Mouse (Mus musculus): Measurements from ENCODE around the gene Rtkn2. TPM values are rescaled to one million over a fixed set of nuclear protein-coding genes. Genes with fewer than 3 reads are reported as not detected.

The Rtkn2 gene
- polyA plus RNA-seq, 1 experiment = not detected

- TF ChIP-seq GATA1 (IDR thresholded peaks at IDR 0.05; ENCODE audit: low read length) = no peak
Measured at GRCm38 (mm10) chr10:67971166-67971796, 8.1 kb upstream of the Rtkn2 start.

- no peak for TF ChIP-seq GATA1 (IDR thresholded peaks at IDR 0.05; ENCODE audit: low read length)
Measured at GRCm38 (mm10) chr10:67977271-67977670, 2.1 kb upstream of the Rtkn2 start.

- no peak for TF ChIP-seq GATA1 (IDR thresholded peaks at IDR 0.05; ENCODE audit: low read length)
Measured at GRCm38 (mm10) chr10:67983776-67984175, 4.4 kb downstream of the Rtkn2 start.

- no peak for TF ChIP-seq GATA1 (IDR thresholded peaks at IDR 0.05; ENCODE audit: low read length)
Measured at GRCm38 (mm10) chr10:67984271-67984943, 5.0 kb downstream of the Rtkn2 start.

GRCm38 (mm10) chr10:67985100-67985499 is 5.7 kb downstream of the Rtkn2 start:
- no peak for TF ChIP-seq GATA1 (IDR thresholded peaks at IDR 0.05; ENCODE audit: low read length)

- no peak for TF ChIP-seq GATA1 (IDR thresholded peaks at IDR 0.05; ENCODE audit: low read length)
Measured at GRCm38 (mm10) chr10:67995356-67995755, 16.0 kb downstream of the Rtkn2 start.

- no peak for TF ChIP-seq GATA1 (IDR thresholded peaks at IDR 0.05; ENCODE audit: low read length)
Measured at GRCm38 (mm10) chr10:67996171-67996570, 16.8 kb downstream of the Rtkn2 start.

- no peak for TF ChIP-seq GATA1 (IDR thresholded peaks at IDR 0.05; ENCODE audit: low read length)
Measured at GRCm38 (mm10) chr10:67998116-67998635, 18.8 kb downstream of the Rtkn2 start.

GRCm38 (mm10) chr10:67999170-67999569 is 19.8 kb downstream of the Rtkn2 start:
- TF ChIP-seq GATA1 (IDR thresholded peaks at IDR 0.05; ENCODE audit: low read length) = no peak

- no peak for TF ChIP-seq GATA1 (IDR thresholded peaks at IDR 0.05; ENCODE audit: low read length)
Measured at GRCm38 (mm10) chr10:68001456-68001855, 22.1 kb downstream of the Rtkn2 start.

GRCm38 (mm10) chr10:68003651-68004422 is 24.5 kb downstream of the Rtkn2 start:
- TF ChIP-seq GATA1 (IDR thresholded peaks at IDR 0.05; ENCODE audit: low read length) = no peak

GRCm38 (mm10) chr10:68005404-68005803 is 26.0 kb downstream of the Rtkn2 start:
- no peak for TF ChIP-seq GATA1 (IDR thresholded peaks at IDR 0.05; ENCODE audit: low read length)

- TF ChIP-seq GATA1 (IDR thresholded peaks at IDR 0.05; ENCODE audit: low read length) = no peak
Measured at GRCm38 (mm10) chr10:68006491-68006890, 27.1 kb downstream of the Rtkn2 start.

- no peak for TF ChIP-seq GATA1 (IDR thresholded peaks at IDR 0.05; ENCODE audit: low read length)
Measured at GRCm38 (mm10) chr10:68007103-68007502, 27.7 kb downstream of the Rtkn2 start.

- no peak for TF ChIP-seq GATA1 (IDR thresholded peaks at IDR 0.05; ENCODE audit: low read length)
Measured at GRCm38 (mm10) chr10:68008198-68008955, 29.0 kb downstream of the Rtkn2 start.
